9 mouse cellular contexts compared by ENCODE assay signal in the genomic region with DNA sequence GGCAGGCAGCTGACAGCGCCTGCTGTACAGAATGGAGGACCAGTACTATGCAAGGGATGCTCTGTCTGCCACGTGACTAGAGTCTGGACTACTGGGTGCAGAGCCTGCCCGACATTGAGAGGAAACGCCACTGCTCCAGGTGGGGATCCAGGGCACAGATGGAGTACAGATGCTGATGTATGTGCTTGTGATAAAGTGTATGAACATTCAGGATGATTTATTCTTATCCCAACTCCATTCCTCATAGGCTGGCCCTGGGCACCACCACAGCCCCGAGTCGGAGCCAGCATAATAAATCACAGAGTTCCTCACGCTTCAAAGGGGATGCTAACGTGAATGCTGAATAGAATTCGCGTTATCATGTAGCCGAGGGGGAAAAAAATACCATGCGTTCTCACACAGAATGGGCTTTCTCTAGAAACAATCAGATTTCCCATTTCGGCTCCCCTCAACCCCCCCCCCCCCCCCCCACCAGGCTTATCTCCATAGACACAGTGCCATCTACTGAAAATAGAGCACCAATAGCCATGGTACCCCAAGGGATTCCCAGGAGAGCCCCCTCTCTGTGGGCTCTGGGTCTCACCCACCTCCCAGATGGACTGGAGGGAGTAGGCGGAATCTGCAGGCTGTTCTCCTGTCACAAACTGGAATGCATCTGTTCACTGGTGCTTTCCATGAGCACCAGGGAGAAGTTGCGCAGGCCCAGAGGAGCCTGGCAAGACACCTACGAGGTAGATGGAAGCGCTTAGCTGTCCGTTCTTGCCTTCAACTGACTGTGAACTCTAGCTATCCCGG.
DNase-seq lines count a peak whose midpoint lies in the region; ATAC-seq and TF ChIP-seq lines count a peak whose summit lies in the region.
"Had no signal": no experiment of that assay in that cellular context is flagged by ENCODE, and none has a peak within 500 bp of the region (broad histone marks: within the 10 kb centered on the region; RNA-seq: fewer than 3 reads in every experiment).

No protein-coding gene starts in this region.

- H3K27ac ChIP-seq in forebrain, embryonic 14.5 days (ENCODE audit: low read depth, low read length): no peak overlapping the region
- no peak overlapping the region for H3K27ac ChIP-seq in forebrain, embryonic 10.5 days
- H3K27ac ChIP-seq in left cerebral cortex, adult 2 months: peak overlapping the region; percentile 69
- no peak overlapping the region for H3K27ac ChIP-seq in kidney, embryonic 14.5 days (ENCODE audit: low read depth, low read length)
- H3K27ac ChIP-seq: liver, embryonic 13.5 days had no signal

- no peak overlapping the region for H3K9ac ChIP-seq in forebrain, embryonic 14.5 days (ENCODE audit: low read length)
- no peak overlapping the region for H3K9ac ChIP-seq in kidney, embryonic 14.5 days (ENCODE audit: low read depth, low read length)
- H3K9ac ChIP-seq: liver, embryonic 13.5 days had no signal

- 72% methylated on average over 19 of the region's 19 CpGs for WGBS in forebrain, embryonic 14.5 days
- 88% methylated on average over 19 of the region's 19 CpGs for WGBS in forebrain, embryonic 10.5 days
- WGBS in kidney, embryonic 14.5 days: 72% methylated on average over 19 of the region's 19 CpGs

- no peak for DNase-seq in forebrain, embryonic 14.5 days (ENCODE audit: low spot score)
- DNase-seq in forebrain, embryonic 10.5 days (ENCODE audit: extremely low spot score, low spot score): no peak
- DNase-seq in frontal cortex, postnatal 36 days (ENCODE audit: low spot score in 2 of 2): peak; percentile 85 to 92
- DNase-seq in left cerebral cortex, adult 2 months (ENCODE audit: extremely low spot score in 1 of 2, low spot score in 2 of 2): peak; percentile 63 to 86
- DNase-seq in right cerebral cortex, adult 2 months (ENCODE audit: low spot score in 2 of 2): peak; percentile 91
- DNase-seq in cerebellum, adult 9-11 months: no peak
- no peak for DNase-seq in heart, postnatal 4 days
- DNase-seq: liver, embryonic 13.5 days had no signal

- no peak overlapping the region for H3K4me2 ChIP-seq in forebrain, embryonic 14.5 days (ENCODE audit: low read length)
- H3K4me2 ChIP-seq in kidney, embryonic 14.5 days (replicated peaks; ENCODE audit: low read depth, low read length): no peak overlapping the region
- H3K4me2 ChIP-seq: liver, embryonic 13.5 days had no signal

- no peaks in the 10 kb centered on the region for H3K9me3 ChIP-seq in forebrain, embryonic 14.5 days (replicated peaks; ENCODE audit: control insufficient read depth, low read length)
- H3K9me3 ChIP-seq in forebrain, embryonic 10.5 days: no peaks in the 10 kb centered on the region
- no peaks in the 10 kb centered on the region for H3K9me3 ChIP-seq in kidney, embryonic 14.5 days (ENCODE audit: control insufficient read depth, low read length)
- H3K9me3 ChIP-seq: liver, embryonic 13.5 days had no signal

- H3K4me3 ChIP-seq in forebrain, embryonic 14.5 days (ENCODE audit: low read depth, low read length): no peak overlapping the region
- H3K4me3 ChIP-seq in forebrain, embryonic 10.5 days: no peak overlapping the region
- peak overlapping the region; percentile 27; the same call in 1 of the 2 replicates for H3K4me3 ChIP-seq in left cerebral cortex, adult 2 months
- H3K4me3 ChIP-seq in kidney, embryonic 14.5 days (ENCODE audit: low read length): no peak overlapping the region
- H3K4me3 ChIP-seq: liver, embryonic 13.5 days had no signal

- intact Hi-C loops in left cerebral cortex, adult 2 months (cut with DNase I): loop anchor here (1.0 to 2.0 kb wide), 3 partner anchors 53 to 166 kb away; partner anchors contain the start of genes Acvr1 and Upp2

- ATAC-seq in forebrain, embryonic 14.5 days: peak; percentile 65; the same call in 1 of the 2 replicates
- ATAC-seq in kidney, embryonic 14.5 days (ENCODE audit: low FRiP score, low TSS enrichment): no peak

- H3K36me3 ChIP-seq in forebrain, embryonic 14.5 days (ENCODE audit: control insufficient read depth, insufficient read depth, low read length): no peaks in the 10 kb centered on the region
- H3K36me3 ChIP-seq in forebrain, embryonic 10.5 days (replicated peaks): no peaks in the 10 kb centered on the region
- no peaks in the 10 kb centered on the region for H3K36me3 ChIP-seq in kidney, embryonic 14.5 days (ENCODE audit: control insufficient read depth, insufficient read depth, low read length)
- H3K36me3 ChIP-seq: liver, embryonic 13.5 days had no signal

- no peak; the same call in 1 of the 2 replicates for TF ChIP-seq CTCF in left cerebral cortex, adult 2 months (IDR thresholded peaks at IDR 0.05)

- no peaks in the 10 kb centered on the region for H3K27me3 ChIP-seq in forebrain, embryonic 14.5 days (replicated peaks; ENCODE audit: control insufficient read depth, insufficient read depth, low read length)
- no peaks in the 10 kb centered on the region for H3K27me3 ChIP-seq in forebrain, embryonic 10.5 days (ENCODE audit: poor library complexity, severe bottlenecking)
- no peaks in the 10 kb centered on the region for H3K27me3 ChIP-seq in kidney, embryonic 14.5 days (ENCODE audit: control insufficient read depth, insufficient read depth, low read length)
- H3K27me3 ChIP-seq: liver, embryonic 13.5 days had no signal

- no peaks in the 10 kb centered on the region for H3K4me1 ChIP-seq in forebrain, embryonic 14.5 days (ENCODE audit: control insufficient read depth, insufficient read depth, low read length)
- no peaks in the 10 kb centered on the region for H3K4me1 ChIP-seq in forebrain, embryonic 10.5 days
- no peaks in the 10 kb centered on the region for H3K4me1 ChIP-seq in kidney, embryonic 14.5 days (ENCODE audit: control insufficient read depth, insufficient read depth, low read length)
- H3K4me1 ChIP-seq: liver, embryonic 13.5 days had no signal

Comparison
In these comparisons a context has a peak if more than half of its experiments do, and no peak if none do; other contexts are left out.
1. DNase-seq: peak in frontal cortex, postnatal 36 days (2 of 2), left cerebral cortex, adult 2 months (2 of 2) and right cerebral cortex, adult 2 months (2 of 2); none in forebrain, embryonic 14.5 days (single experiment), forebrain, embryonic 10.5 days (single experiment), cerebellum, adult 9-11 months (single experiment) and heart, postnatal 4 days (single experiment).